Mouse (Mus musculus) liver, embryonic 15.5 days (tissue): ENCODE data around the gene Med9. TPM values are rescaled to one million over a fixed set of nuclear protein-coding genes. Genes with fewer than 3 reads are reported as not detected.

Source experiments
- ATAC-seq: fragments of 200-750 bp; cut with Nextera tagmentation; 2 replicates; pipeline ENCODE4 v1.8.0; 2017; ENCODE audit warnings: moderate number of reproducible peaks, mild to moderate bottlenecking, moderate library complexity; ENCODE audit not compliant: insufficient read depth
- H3K27ac ChIP-seq: fragments of 300-500 bp; sonication (generic); replicated peaks from 2 replicates; pipeline ENCODE4 v1.5.1; 2015; ENCODE audit warnings: mild to moderate bottlenecking, inconsistent platforms
- H3K27me3 ChIP-seq: fragments of 300-500 bp; sonication (generic); 2 replicates; pipeline ENCODE4 v1.6.1; 2015; ENCODE audit warnings: mild to moderate bottlenecking, inconsistent platforms
- H3K36me3 ChIP-seq: fragments of 300-500 bp; sonication (generic); replicated peaks from 2 replicates; pipeline ENCODE4 v1.6.1; 2015; ENCODE audit warnings: moderate library complexity, mild to moderate bottlenecking, inconsistent platforms
- H3K4me1 ChIP-seq: fragments of 300-500 bp; sonication (generic); replicated peaks from 2 replicates; pipeline ENCODE4 v1.6.1; 2015; ENCODE audit warnings: inconsistent platforms
- H3K4me2 ChIP-seq: fragments of 300-500 bp; sonication (generic); 2 replicates; pipeline ENCODE4 v1.6.1; 2015; ENCODE audit warnings: moderate library complexity, mild to moderate bottlenecking, inconsistent platforms
- H3K4me3 ChIP-seq: fragments of 300-500 bp; sonication (generic); replicated peaks from 2 replicates; pipeline ENCODE4 v1.5.1; 2015; ENCODE audit warnings: mild to moderate bottlenecking, inconsistent platforms
- H3K9ac ChIP-seq: fragments of 300-500 bp; sonication (generic); 2 replicates; pipeline ENCODE4 v1.6.1; 2015; ENCODE audit warnings: moderate library complexity, mild to moderate bottlenecking, inconsistent platforms
- H3K9me3 ChIP-seq: fragments of 300-500 bp; sonication (generic); replicated peaks from 2 replicates; pipeline ENCODE4 v1.6.1; 2016; ENCODE audit warnings: inconsistent platforms
- WGBS: fragments of 180-500 bp; shearing (Covaris S2); methylation state at CpG from one replicate; pipeline ENCODE4 v1.1.7; 2015; ENCODE audit warnings: mixed read lengths; ENCODE audit not compliant: insufficient replicate concordance; 5-methylcytosine and 5-hydroxymethylcytosine counted together
- polyA plus RNA-seq: library from polyadenylated mRNA; unstranded; fragments of >200 nt; fragmentation: Nextera tagmentation; extraction: Ambion mirVana; gene quantifications from 2 replicates; pipeline ENCODE4 v1.2.1, GENCODE M21; 2015

Med9 gene
- 19.6 and 20.4 TPM in 2 replicates for polyA plus RNA-seq

GRCm38 (mm10) chr11:59947752-59948400 is at the start of gene Med9:
TSS of gene Med9 (plus strand) at chr11:59948206.
- WGBS = 2% methylated on average over 43 of the region's 43 CpGs
- peak within 1 kb of the TSS; percentile 74 for H3K27ac ChIP-seq
- H3K36me3 ChIP-seq = 0 out of 2 replicates have a peak, but pooled peaks cover 6% of the 10 kb centered on the region
- H3K4me2 ChIP-seq = peak within 1 kb of the TSS; percentile 86
- H3K9ac ChIP-seq = peak within 1 kb of the TSS; percentile 95
- peaks cover 33% of the 10 kb centered on the region for H3K4me1 ChIP-seq
- ATAC-seq = peak; percentile 96
- no peaks in the 10 kb centered on the region for H3K27me3 ChIP-seq
- peak within 1 kb of the TSS; percentile 91 for H3K4me3 ChIP-seq
- no peaks in the 10 kb centered on the region for H3K9me3 ChIP-seq

- H3K9me3 ChIP-seq = no peaks in the 10 kb centered on the region
- no peak for ATAC-seq
- no peak overlapping the region for H3K9ac ChIP-seq
- H3K36me3 ChIP-seq = no peaks in the 10 kb centered on the region
- H3K27ac ChIP-seq = no peak overlapping the region
- no peak overlapping the region for H3K4me3 ChIP-seq
- 48% methylated on average over 13 of the region's 13 CpGs for WGBS
- no peaks in the 10 kb centered on the region; the same call in none of the 2 replicates for H3K4me1 ChIP-seq
- H3K4me2 ChIP-seq = no peak overlapping the region
- no peaks in the 10 kb centered on the region for H3K27me3 ChIP-seq
Measured at GRCm38 (mm10) chr11:59899711-59900685, 48.0 kb upstream of the Med9 start.

GRCm38 (mm10) chr11:59900995-59901394 is 47.0 kb upstream of the Med9 start:
- Histone ChIP-seq H3K9me3 (no peaks in the 10 kb centered on the region), H3K4me2 (no peak overlapping the region), H3K27ac (no peak overlapping the region), H3K27me3 (no peaks in the 10 kb centered on the region), H3K4me1 (no peaks in the 10 kb centered on the region; the same call in none of the 2 replicates), H3K4me3 (no peak overlapping the region), H3K36me3 (no peaks in the 10 kb centered on the region), H3K9ac (no peak overlapping the region)
- no peak for ATAC-seq
- WGBS = 80% methylated on average over 1 of the region's 1 CpGs

DNA sequence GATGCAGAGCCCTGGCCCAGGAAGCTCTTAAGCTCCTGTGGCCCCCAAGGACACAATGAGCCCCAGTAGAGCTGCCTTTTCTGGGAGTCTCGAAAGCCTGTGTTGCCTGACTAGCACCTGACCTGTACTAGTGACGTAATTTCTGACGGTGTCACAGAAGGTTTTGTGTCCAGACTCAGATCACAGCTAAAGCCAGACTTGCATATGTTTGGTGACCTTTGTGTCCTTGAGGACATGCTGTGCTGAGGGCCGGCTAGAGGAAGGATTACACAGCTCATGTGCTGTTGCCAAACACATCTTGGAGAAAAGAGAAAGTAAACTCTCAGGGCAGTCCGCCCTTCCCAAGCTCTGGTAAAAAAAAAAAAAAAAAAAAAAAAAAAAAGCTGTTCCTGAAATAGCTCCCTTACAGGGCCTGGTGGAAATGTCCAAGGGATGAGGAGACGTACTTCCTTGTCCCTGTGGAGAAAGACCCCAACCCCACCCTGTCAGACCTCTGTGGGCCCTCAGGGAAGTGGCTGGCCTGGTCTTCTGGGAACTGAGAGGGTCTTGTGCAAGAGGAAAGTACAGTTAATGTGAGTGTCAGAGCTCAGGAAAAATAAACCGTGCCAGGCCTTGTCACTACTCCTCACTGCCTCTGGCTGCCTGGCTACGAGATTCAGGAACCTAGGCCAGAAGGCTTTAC is 45.8 kb upstream of the Med9 start:
- Histone ChIP-seq H3K4me1 (no peaks in the 10 kb centered on the region; the same call in none of the 2 replicates), H3K36me3 (no peaks in the 10 kb centered on the region), H3K27me3 (no peaks in the 10 kb centered on the region), H3K4me2 (no peak overlapping the region), H3K27ac (no peak overlapping the region; the same call in 1 of the 2 replicates), H3K9me3 (no peaks in the 10 kb centered on the region), H3K4me3 (no peak overlapping the region), H3K9ac (no peak overlapping the region)
- ATAC-seq = no peak
- 39% methylated on average over 8 of the region's 8 CpGs for WGBS

- no peak overlapping the region for H3K9ac ChIP-seq
- no peaks in the 10 kb centered on the region for H3K27me3 ChIP-seq
- ATAC-seq = no peak
- no peak overlapping the region for H3K4me3 ChIP-seq
- H3K36me3 ChIP-seq = no peaks in the 10 kb centered on the region
- no peak overlapping the region for H3K27ac ChIP-seq
- H3K9me3 ChIP-seq = no peaks in the 10 kb centered on the region
- H3K4me2 ChIP-seq = no peak overlapping the region
- WGBS = 59% methylated on average over 6 of the region's 6 CpGs
- H3K4me1 ChIP-seq = peaks cover 4% of the 10 kb centered on the region
Measured at GRCm38 (mm10) chr11:59906521-59907123, 41.4 kb upstream of the Med9 start.

- no peak overlapping the region for H3K27ac ChIP-seq
- no peaks in the 10 kb centered on the region for H3K36me3 ChIP-seq
- H3K4me1 ChIP-seq = peaks cover 4% of the 10 kb centered on the region; the same call in 1 of the 2 replicates
- H3K9me3 ChIP-seq = no peaks in the 10 kb centered on the region
- no peak overlapping the region for H3K4me3 ChIP-seq
- no peak overlapping the region for H3K4me2 ChIP-seq
- no peak for ATAC-seq
- no peak overlapping the region for H3K9ac ChIP-seq
- 30% methylated on average over 3 of the region's 3 CpGs for WGBS
- H3K27me3 ChIP-seq = no peaks in the 10 kb centered on the region
Measured at GRCm38 (mm10) chr11:59908446-59908845, 39.6 kb upstream of the Med9 start.

DNA sequence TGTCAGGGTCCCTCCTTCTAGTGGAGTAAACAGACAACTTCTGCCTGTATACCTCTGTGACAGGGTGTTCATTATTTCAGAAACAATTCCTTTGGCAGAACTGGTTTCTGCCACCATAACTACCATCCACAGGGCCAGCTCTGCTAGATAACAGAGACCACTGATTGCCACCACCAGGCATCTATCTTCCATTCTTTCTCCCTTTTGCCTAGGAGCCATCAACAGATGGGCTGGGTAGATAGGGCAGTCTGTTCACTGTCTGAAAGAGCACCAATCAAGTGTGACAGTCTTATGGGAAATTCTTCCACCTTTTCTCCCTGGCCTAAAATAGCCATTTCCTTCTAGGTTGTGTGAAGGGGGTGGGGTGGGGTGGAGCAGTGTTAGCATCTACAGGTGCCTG is 37.4 kb upstream of the Med9 start:
- no peak for ATAC-seq
- Histone ChIP-seq H3K27ac (no peak overlapping the region), H3K4me2 (no peak overlapping the region), H3K27me3 (no peaks in the 10 kb centered on the region), H3K36me3 (no peaks in the 10 kb centered on the region), H3K9me3 (no peaks in the 10 kb centered on the region), H3K4me1 (peaks cover 4% of the 10 kb centered on the region; the same call in 1 of the 2 replicates), H3K9ac (no peak overlapping the region), H3K4me3 (no peak overlapping the region)

DNA sequence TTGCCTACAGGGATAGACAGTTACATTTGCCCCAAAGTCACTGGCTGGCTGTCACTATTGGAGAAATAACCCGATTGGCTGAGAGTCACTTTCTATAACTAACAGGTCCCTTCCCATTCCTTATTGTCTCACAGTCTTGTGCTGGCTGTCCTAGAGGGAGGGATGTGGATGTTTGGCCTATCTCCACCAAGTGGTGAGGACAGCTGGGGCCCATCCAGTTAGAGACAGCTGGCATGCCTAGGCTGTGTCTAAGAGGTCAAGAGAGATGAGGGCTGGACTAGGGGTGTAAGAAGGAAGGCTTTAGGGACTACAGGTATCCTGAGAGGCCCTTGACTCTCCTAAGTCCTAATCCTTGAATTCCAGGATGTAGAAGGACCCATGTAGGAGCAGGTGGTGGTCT is 36.5 kb upstream of the Med9 start:
- no peak for ATAC-seq
- Histone ChIP-seq H3K27me3 (no peaks in the 10 kb centered on the region), H3K4me2 (no peak overlapping the region), H3K36me3 (no peaks in the 10 kb centered on the region), H3K4me1 (peaks cover 4% of the 10 kb centered on the region; the same call in 1 of the 2 replicates), H3K9ac (no peak overlapping the region), H3K9me3 (no peaks in the 10 kb centered on the region), H3K27ac (no peak overlapping the region), H3K4me3 (no peak overlapping the region)
- 66% methylated on average over 1 of the region's 1 CpGs for WGBS

GRCm38 (mm10) chr11:59913702-59914101 is 34.3 kb upstream of the Med9 start:
- H3K4me2 ChIP-seq = no peak overlapping the region
- H3K4me3 ChIP-seq = no peak overlapping the region
- H3K27ac ChIP-seq = no peak overlapping the region
- H3K9me3 ChIP-seq = no peaks in the 10 kb centered on the region
- no peak overlapping the region for H3K9ac ChIP-seq
- no peaks in the 10 kb centered on the region for H3K36me3 ChIP-seq
- 69% methylated on average over 4 of the region's 4 CpGs for WGBS
- no peaks in the 10 kb centered on the region for H3K27me3 ChIP-seq
- peaks cover 8% of the 10 kb centered on the region for H3K4me1 ChIP-seq
- no peak for ATAC-seq

DNA sequence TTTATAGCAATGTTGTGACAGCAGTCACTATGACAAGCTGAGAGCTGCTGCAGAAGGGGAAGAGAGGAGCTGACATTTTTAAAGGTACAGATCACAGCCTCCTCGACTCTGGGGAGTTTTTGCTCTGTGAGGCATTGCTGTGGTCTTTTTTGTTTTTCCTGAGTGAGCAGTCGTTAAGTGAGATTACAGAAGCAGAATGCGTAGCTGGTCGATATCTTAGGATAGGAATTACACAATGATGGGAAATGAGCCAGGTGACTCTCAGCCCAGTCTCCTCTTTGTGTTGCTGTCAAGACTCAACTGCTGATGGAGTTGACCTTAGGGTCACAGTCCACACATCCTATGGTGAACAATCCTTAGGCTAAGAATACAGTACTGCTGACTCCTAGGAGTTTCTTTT is 30.0 kb upstream of the Med9 start:
- 12% methylated on average over 4 of the region's 4 CpGs for WGBS
- Histone ChIP-seq H3K4me1 (peaks cover 30% of the 10 kb centered on the region), H3K4me3 (no peak overlapping the region), H3K36me3 (no peaks in the 10 kb centered on the region), H3K27me3 (no peaks in the 10 kb centered on the region), H3K27ac (no peak overlapping the region), H3K9me3 (no peaks in the 10 kb centered on the region), H3K4me2 (no peak overlapping the region), H3K9ac (no peak overlapping the region)
- ATAC-seq = no peak
